Comparison of ENCODE assay signal across 16 mouse cellular contexts in the genomic region with DNA sequence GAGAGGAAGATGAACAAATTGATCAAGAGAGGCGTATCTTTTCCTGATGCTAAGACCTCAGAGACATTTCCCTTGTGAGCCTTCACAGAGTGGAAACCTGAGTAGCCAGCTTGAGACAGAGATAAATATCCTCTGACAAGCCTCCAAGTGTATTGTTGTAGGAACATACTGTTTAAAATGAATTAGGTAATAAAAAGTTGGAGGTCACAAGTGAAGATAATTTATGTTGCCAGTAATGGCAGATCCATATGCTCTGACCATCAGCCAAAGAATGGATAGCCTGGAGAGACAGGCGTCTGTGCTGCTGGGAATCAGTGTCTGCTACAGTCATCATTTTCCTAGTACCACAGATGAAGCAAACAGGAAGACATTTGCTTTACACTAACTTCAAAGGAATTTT. TPM values are rescaled to one million over a fixed set of nuclear protein-coding genes. Genes with fewer than 3 reads are reported as not detected.
DNase-seq lines count a peak whose midpoint lies in the region; ATAC-seq and TF ChIP-seq lines count a peak whose summit lies in the region.
"Had no signal": no experiment of that assay in that cellular context is flagged by ENCODE, and none has a peak within 500 bp of the region (broad histone marks: within the 10 kb centered on the region; RNA-seq: fewer than 3 reads in every experiment).

No protein-coding gene starts in this region.

- peaks cover 34% of the 10 kb centered on the region for H3K4me1 ChIP-seq in heart, postnatal 0 days (ENCODE audit: control insufficient read depth, insufficient read depth)
- peaks cover 29% of the 10 kb centered on the region for H3K4me1 ChIP-seq in heart, embryonic 12.5 days (replicated peaks)
- H3K4me1 ChIP-seq in lung, postnatal 0 days (ENCODE audit: insufficient read depth, low read depth, low read length) = peaks cover 5% of the 10 kb centered on the region; the same call in 1 of the 2 replicates
- peaks cover 7% of the 10 kb centered on the region for H3K4me1 ChIP-seq in lung, adult 2 months (ENCODE audit: control insufficient read depth, insufficient read depth, low read length)
- H3K4me1 ChIP-seq in embryonic facial prominence, embryonic 15.5 days = peaks cover 21% of the 10 kb centered on the region

- peak overlapping the region; percentile 96 for H3K27ac ChIP-seq in heart, postnatal 0 days (ENCODE audit: low read depth)
- H3K27ac ChIP-seq in heart, embryonic 12.5 days (ENCODE audit: poor library complexity, severe bottlenecking) = no peak overlapping the region; the same call in 1 of the 2 replicates
- H3K27ac ChIP-seq in lung, postnatal 0 days (ENCODE audit: low read length) = no peak overlapping the region
- H3K27ac ChIP-seq in embryonic facial prominence, embryonic 15.5 days (replicated peaks) = peak overlapping the region; percentile 45; the same call in 1 of the 2 replicates
- H3K27ac ChIP-seq: forebrain, embryonic 10.5 days; liver, embryonic 15.5 days; neural tube, embryonic 12.5 days had no signal

- H3K36me3 ChIP-seq in heart, postnatal 0 days (replicated peaks; ENCODE audit: control insufficient read depth, insufficient read depth, low read length) = no peaks in the 10 kb centered on the region
- H3K36me3 ChIP-seq in heart, embryonic 12.5 days = no peaks in the 10 kb centered on the region
- H3K36me3 ChIP-seq in lung, postnatal 0 days (ENCODE audit: insufficient read depth, low read length) = no peaks in the 10 kb centered on the region
- H3K36me3 ChIP-seq in embryonic facial prominence, embryonic 15.5 days = no peaks in the 10 kb centered on the region
- H3K36me3 ChIP-seq: neural tube, embryonic 12.5 days had no signal

- no peak overlapping the region for H3K9ac ChIP-seq in heart, postnatal 0 days (replicated peaks; ENCODE audit: low read depth, low read length)
- H3K9ac ChIP-seq in heart, embryonic 12.5 days = no peak overlapping the region
- no peak overlapping the region for H3K9ac ChIP-seq in lung, postnatal 0 days (replicated peaks; ENCODE audit: low read depth)
- no peak overlapping the region for H3K9ac ChIP-seq in embryonic facial prominence, embryonic 15.5 days
- H3K9ac ChIP-seq: liver, embryonic 15.5 days; neural tube, embryonic 12.5 days had no signal

- H3K27me3 ChIP-seq in heart, postnatal 0 days (ENCODE audit: control insufficient read depth, insufficient read depth, low read length) = no peaks in the 10 kb centered on the region
- H3K27me3 ChIP-seq in heart, embryonic 12.5 days (replicated peaks) = no peaks in the 10 kb centered on the region
- H3K27me3 ChIP-seq in lung, postnatal 0 days (replicated peaks; ENCODE audit: insufficient read depth, low read length) = no peaks in the 10 kb centered on the region
- no peaks in the 10 kb centered on the region for H3K27me3 ChIP-seq in embryonic facial prominence, embryonic 15.5 days
- H3K27me3 ChIP-seq: liver, embryonic 15.5 days; neural tube, embryonic 12.5 days had no signal

- no peak for DNase-seq in heart, postnatal 0 days (ENCODE audit: low spot score)
- peak; percentile 21 for DNase-seq in lung, postnatal 0 days (ENCODE audit: low spot score)
- no peak for DNase-seq in lung, adult 2 months
- DNase-seq in naive thymus-derived CD4-positive, alpha-beta T cell, adult 2 months (ENCODE audit: low read depth) = peak; percentile 36
- no peak for DNase-seq in liver
- DNase-seq: adrenal gland, postnatal 25 days; cerebellum, adult 9-11 months; kidney, postnatal 36 days; thymus, postnatal 25 days had no signal

- ATAC-seq in heart, postnatal 0 days (ENCODE audit: insufficient read depth, low read depth) = no peak
- no peak for ATAC-seq in heart, embryonic 12.5 days (ENCODE audit: insufficient number of reproducible peaks, low FRiP score)
- ATAC-seq in lung, postnatal 0 days = no peak
- no peak for ATAC-seq in embryonic facial prominence, embryonic 15.5 days (ENCODE audit: insufficient number of reproducible peaks, low FRiP score, low TSS enrichment, low read depth)
- ATAC-seq: intestine, postnatal 0 days; midbrain, embryonic 16.5 days had no signal

- no peaks in the 10 kb centered on the region for H3K9me3 ChIP-seq in heart, postnatal 0 days (replicated peaks; ENCODE audit: control insufficient read depth, low read length)
- H3K9me3 ChIP-seq in heart, embryonic 12.5 days (replicated peaks) = no peaks in the 10 kb centered on the region
- no peaks in the 10 kb centered on the region for H3K9me3 ChIP-seq in lung, postnatal 0 days (ENCODE audit: low read length)
- no peaks in the 10 kb centered on the region for H3K9me3 ChIP-seq in embryonic facial prominence, embryonic 15.5 days (replicated peaks)
- H3K9me3 ChIP-seq: forebrain, embryonic 10.5 days; liver, embryonic 15.5 days; neural tube, embryonic 12.5 days had no signal

- TF ChIP-seq EP300 in heart, postnatal 0 days (IDR thresholded peaks at IDR 0.05; ENCODE audit: low read depth) = no peak
- TF ChIP-seq EP300 in lung, postnatal 0 days (IDR thresholded peaks at IDR 0.05) = no peak

- no peak for TF ChIP-seq CTCF in heart, postnatal 0 days (IDR thresholded peaks at IDR 0.05; ENCODE audit: low read depth)
- no peak for TF ChIP-seq CTCF in lung, postnatal 0 days (IDR thresholded peaks at IDR 0.05)
- TF ChIP-seq CTCF in lung, adult 2 months (IDR thresholded peaks at IDR 0.05; ENCODE audit: insufficient read depth, low read length) = no peak

- H3K4me3 ChIP-seq in heart, postnatal 0 days (ENCODE audit: low read depth, low read length) = no peak overlapping the region
- no peak overlapping the region for H3K4me3 ChIP-seq in heart, embryonic 12.5 days
- H3K4me3 ChIP-seq in lung, postnatal 0 days (ENCODE audit: low read depth, low read length) = no peak overlapping the region
- H3K4me3 ChIP-seq in lung, adult 2 months (replicated peaks; ENCODE audit: extremely low read depth, low read depth, low read length) = no peak overlapping the region
- no peak overlapping the region for H3K4me3 ChIP-seq in embryonic facial prominence, embryonic 15.5 days (replicated peaks)
- H3K4me3 ChIP-seq: forebrain, embryonic 10.5 days; liver, embryonic 15.5 days; neural tube, embryonic 12.5 days had no signal

- 66% methylated on average over 2 of the region's 2 CpGs for WGBS in heart, postnatal 0 days
- 69% methylated on average over 2 of the region's 2 CpGs for WGBS in heart, embryonic 12.5 days
- WGBS in lung, postnatal 0 days = 44% methylated on average over 2 of the region's 2 CpGs
- 57% methylated on average over 2 of the region's 2 CpGs for WGBS in lung, adult 2 months
- 51% methylated on average over 2 of the region's 2 CpGs for WGBS in embryonic facial prominence, embryonic 15.5 days

- no peak for TF ChIP-seq POLR2A in lung, adult 2 months (IDR thresholded peaks at IDR 0.05; ENCODE audit: borderline replicate concordance, extremely low read depth, low read depth, low read length)

- no peak overlapping the region for H3K4me2 ChIP-seq in heart, postnatal 0 days (ENCODE audit: low read depth, low read length)
- H3K4me2 ChIP-seq in heart, embryonic 12.5 days = no peak overlapping the region
- H3K4me2 ChIP-seq in lung, postnatal 0 days (replicated peaks; ENCODE audit: low read depth, low read length) = no peak overlapping the region
- H3K4me2 ChIP-seq in embryonic facial prominence, embryonic 15.5 days (replicated peaks) = no peak overlapping the region
- H3K4me2 ChIP-seq: liver, embryonic 15.5 days; neural tube, embryonic 12.5 days had no signal

RNA-seq across cellular contexts. Expression of gene Map4k5, which starts 2.0 kb away (rescaled TPM):
- 51.0 and 55.8 TPM in 2 replicates for total RNA-seq in heart, postnatal 0 days (2014; rRNA removed; ENCODE audit: low replicate concordance)
- 19.1 and 20.2 TPM in 2 replicates for polyA plus RNA-seq in heart, postnatal 0 days (2015; fragmentation: Nextera tagmentation; extraction: Ambion mirVana)
- 43.4 and 44.8 TPM in 2 replicates for polyA plus RNA-seq in heart, embryonic 12.5 days (2016; fragmentation: Nextera tagmentation; extraction: Ambion mirVana)
- polyA plus RNA-seq in lung, postnatal 0 days (2015; fragmentation: Nextera tagmentation; extraction: Ambion mirVana) = 20.6 and 22.9 TPM in 2 replicates
- polyA plus RNA-seq in lung, adult 2 months (2012; rRNA removed) = 11.4 and 16.6 TPM in 2 replicates
- polyA plus RNA-seq in embryonic facial prominence, embryonic 15.5 days (2015; fragmentation: Nextera tagmentation; extraction: Ambion mirVana) = 36.5 and 36.6 TPM in 2 replicates

RNA-seq across cellular contexts. Expression of gene Atl1, which starts 2.6 kb away (rescaled TPM):
- total RNA-seq in heart, postnatal 0 days (2014; rRNA removed; ENCODE audit: low replicate concordance) = 2.3 and 5.8 TPM in 2 replicates
- 7.5 and 8.6 TPM in 2 replicates for polyA plus RNA-seq in heart, postnatal 0 days (2015; fragmentation: Nextera tagmentation; extraction: Ambion mirVana)
- 8.0 and 9.5 TPM in 2 replicates for polyA plus RNA-seq in heart, embryonic 12.5 days (2016; fragmentation: Nextera tagmentation; extraction: Ambion mirVana)
- polyA plus RNA-seq in lung, postnatal 0 days (2015; fragmentation: Nextera tagmentation; extraction: Ambion mirVana) = 2.9 and 4.8 TPM in 2 replicates
- 1.3 and 2.0 TPM in 2 replicates for polyA plus RNA-seq in lung, adult 2 months (2012; rRNA removed)
- polyA plus RNA-seq in embryonic facial prominence, embryonic 15.5 days (2015; fragmentation: Nextera tagmentation; extraction: Ambion mirVana) = 7.3 and 8.6 TPM in 2 replicates

Comparison
In these comparisons a context has a peak if more than half of its experiments do, and no peak if none do; other contexts are left out.
1. DNase-seq: peak in lung, postnatal 0 days (single experiment) and naive thymus-derived CD4-positive, alpha-beta T cell, adult 2 months (single experiment); none in heart, postnatal 0 days (single experiment), lung, adult 2 months (single experiment) and liver (single experiment).
2. H3K27ac ChIP-seq: peak in heart, postnatal 0 days (single experiment) and embryonic facial prominence, embryonic 15.5 days (single experiment); none in heart, embryonic 12.5 days (single experiment) and lung, postnatal 0 days (single experiment).